Mouse (Mus musculus) activated CD4-positive, CD25-positive, alpha-beta regulatory T cell, adult 4 months (primary cell): ENCODE measurements around the gene Col4a3. TPM values are rescaled to one million over a fixed set of nuclear protein-coding genes. Genes with fewer than 3 reads are reported as not detected.
A peak's percentile ranks its signal among the peaks of the same experiment; 100 is the strongest.

Experiments used
- ATAC-seq: one replicate; pipeline ENCODE4 v1.8.0; 2017
- polyA plus RNA-seq, 2 experiments: library from polyadenylated mRNA; unstranded; fragments of 100-300 nt; shearing (Covaris generic); gene quantifications; one replicate each; pipeline ENCODE4 v1.2.1; 2017

Gene Col4a3
- polyA plus RNA-seq, 2 experiments from 2014 or later = 0.05 TPM; not detected in 1

DNA sequence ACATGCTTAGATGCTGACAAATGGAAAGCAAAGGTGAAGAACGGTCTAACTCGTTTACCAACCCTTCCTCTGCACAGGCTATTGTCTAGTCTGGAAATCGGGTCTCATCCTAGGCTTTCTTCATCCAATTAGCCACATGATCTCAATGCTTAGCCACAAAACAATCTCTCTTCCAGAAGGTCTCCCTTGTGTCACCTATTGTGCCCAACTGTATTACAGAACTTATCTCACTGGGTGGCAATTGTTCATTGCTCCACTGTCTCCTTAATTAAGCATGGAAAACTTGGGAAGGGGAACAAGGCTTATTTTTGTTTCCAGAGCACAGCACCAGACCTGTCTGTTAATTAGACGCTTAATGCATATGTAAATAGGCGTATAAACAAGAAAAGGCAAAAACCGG is 101.2 kb downstream of the Col4a3 start:
- ATAC-seq = no peak

- ATAC-seq = no peak
These were observed 109.2 kb downstream of the Col4a3 start for GRCm38 (mm10) chr1:82695915-82696314.

- no peak for ATAC-seq
These were observed 131.2 kb downstream of the Col4a3 start for GRCm38 (mm10) chr1:82717816-82718512.

- peak; percentile 94 for ATAC-seq
These were observed 137.8 kb downstream of the Col4a3 start, which contains the start of gene Mff for GRCm38 (mm10) chr1:82724339-82725025. Gene Mff, plus strand, starts transcription at chr1:82724890.

GRCm38 (mm10) chr1:82725026-82725874 is 138.5 kb downstream of the Col4a3 start:
- peak; percentile 84 for ATAC-seq

- ATAC-seq = no peak
These were observed 139.1 kb downstream of the Col4a3 start for GRCm38 (mm10) chr1:82725875-82726185.

DNA sequence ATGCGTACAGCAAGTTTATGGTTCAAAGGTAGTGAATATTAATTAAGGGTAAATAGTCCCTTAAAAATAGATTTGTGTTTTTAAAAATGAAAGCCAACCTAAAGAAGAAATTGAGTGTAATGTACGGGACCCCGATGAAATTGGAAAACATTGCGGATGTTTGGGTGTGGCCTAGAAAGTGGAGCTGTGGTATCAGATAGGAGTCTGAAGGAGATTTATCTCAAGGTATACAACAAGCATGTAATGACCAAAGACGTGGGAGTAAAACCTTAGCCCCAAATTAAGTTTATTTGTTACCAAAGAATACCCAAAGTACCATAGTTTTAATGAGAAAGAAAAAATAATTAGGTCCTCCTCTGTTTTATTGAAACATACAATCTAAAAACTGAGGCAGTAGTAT is 139.8 kb downstream of the Col4a3 start:
- no peak for ATAC-seq

- no peak for ATAC-seq
These were observed 146.6 kb downstream of the Col4a3 start for GRCm38 (mm10) chr1:82733357-82733756.

- no peak for ATAC-seq
These were observed 151.3 kb downstream of the Col4a3 start for GRCm38 (mm10) chr1:82738066-82738465.

DNA sequence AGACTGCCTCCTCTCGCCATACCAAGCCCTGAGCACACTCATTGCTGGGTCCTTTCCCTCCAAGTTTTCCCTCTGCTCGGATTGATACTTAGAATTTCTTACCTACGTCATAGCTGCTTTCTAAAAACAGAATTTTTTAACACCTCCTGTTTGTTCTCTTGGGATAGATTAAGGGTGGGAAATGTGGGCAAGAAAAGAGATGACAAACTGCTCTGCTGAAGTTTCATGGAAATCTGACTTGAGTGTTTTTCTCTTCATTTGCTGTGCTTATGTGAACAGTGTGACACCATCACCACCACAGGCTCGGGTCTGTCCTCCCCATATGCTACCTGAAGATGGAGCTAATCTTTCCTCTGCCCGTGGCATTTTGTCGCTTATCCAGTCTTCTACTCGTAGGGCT is 154.8 kb downstream of the Col4a3 start:
- ATAC-seq = no peak

GRCm38 (mm10) chr1:82743962-82744361 is 157.2 kb downstream of the Col4a3 start:
- no peak for ATAC-seq

- ATAC-seq = no peak
These were observed 159.7 kb downstream of the Col4a3 start for GRCm38 (mm10) chr1:82746408-82746807.

GRCm38 (mm10) chr1:82747714-82748452 is 161.2 kb downstream of the Col4a3 start:
- ATAC-seq = no peak

DNA sequence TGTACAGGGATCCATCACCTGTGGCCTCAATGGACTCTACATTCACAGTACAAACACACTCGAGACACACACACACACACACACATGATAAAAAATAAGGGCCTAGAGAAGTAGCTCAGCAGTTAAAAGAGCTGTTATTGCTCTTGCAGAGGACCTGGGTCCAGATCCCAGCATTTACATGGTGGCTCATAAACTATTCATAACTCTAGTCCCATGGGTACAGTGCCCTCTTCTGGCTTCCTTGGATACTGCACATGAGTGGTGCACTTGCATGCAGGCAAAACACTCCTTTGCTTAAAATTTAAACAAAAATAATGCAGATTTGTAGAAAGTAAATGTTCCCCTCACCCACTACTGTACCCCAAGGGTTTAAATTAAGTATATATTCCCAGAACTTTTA is 172.8 kb downstream of the Col4a3 start:
- no peak for ATAC-seq

- ATAC-seq = no peak
These were observed 174.9 kb downstream of the Col4a3 start for GRCm38 (mm10) chr1:82761454-82762169.

GRCm38 (mm10) chr1:82762274-82762673 is 175.6 kb downstream of the Col4a3 start:
- ATAC-seq = no peak

GRCm38 (mm10) chr1:82766227-82766626 is 179.5 kb downstream of the Col4a3 start:
- no peak for ATAC-seq

- ATAC-seq = no peak
These were observed 179.9 kb downstream of the Col4a3 start for GRCm38 (mm10) chr1:82766641-82767040.

DNA sequence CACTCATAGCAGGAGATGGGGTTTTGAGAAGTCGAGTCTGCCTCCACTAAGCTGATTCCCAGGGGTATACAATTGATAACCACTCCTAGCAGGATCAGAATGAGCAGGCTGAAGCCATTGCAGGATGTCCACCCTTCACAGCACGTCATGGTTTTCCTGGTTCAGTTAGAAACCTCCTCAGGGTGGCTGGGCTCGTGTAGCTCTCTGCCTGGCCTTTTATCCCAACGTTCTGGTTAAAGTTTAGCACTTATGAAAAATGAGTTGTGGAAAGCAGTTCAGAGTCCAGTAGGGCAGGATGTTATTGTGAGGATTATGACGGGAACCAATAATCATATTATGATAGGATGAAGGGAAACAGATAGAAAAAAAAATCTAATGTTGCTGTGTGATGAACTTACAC is 181.5 kb downstream of the Col4a3 start, which contains the start of gene Tm4sf20:
Gene Tm4sf20 (minus strand): TSS at position 193 of the 400 bp plus-strand sequence.
- ATAC-seq = no peak

- no peak for ATAC-seq
These were observed 184.4 kb downstream of the Col4a3 start, which contains the start of gene Gm47791 for GRCm38 (mm10) chr1:82771022-82771586. Gene Gm47791, minus strand, starts transcription at chr1:82771243.
